Mouse (Mus musculus): ENCODE data around the gene Cyb561a3. TPM values are rescaled to one million over a fixed set of nuclear protein-coding genes. Genes with fewer than 3 reads are reported as not detected.

The Cyb561a3 gene
- polyA plus RNA-seq, 1 experiment, result 113 TPM

- H3K4me1 ChIP-seq (ENCODE audit: control insufficient read depth, insufficient read depth, low read length), result no peaks in the 10 kb centered on the region
- DNase-seq, result no peak
- H3K4me3 ChIP-seq (replicated peaks; ENCODE audit: extremely low read depth, low read depth, low read length), result no peak overlapping the region
- no peak for TF ChIP-seq POLR2A (IDR thresholded peaks at IDR 0.05; ENCODE audit: borderline replicate concordance, extremely low read depth, low read depth, low read length)
- TF ChIP-seq CTCF (IDR thresholded peaks at IDR 0.05; ENCODE audit: insufficient read depth, low read length), result no peak
- 84% methylated on average over 8 of the region's 8 CpGs for WGBS
Observed at GRCm38 (mm10) chr19:10587231-10587630, 10.3 kb downstream of the Cyb561a3 start.

- 65% methylated on average over 5 of the region's 5 CpGs for WGBS
- no peak for TF ChIP-seq CTCF (IDR thresholded peaks at IDR 0.05; ENCODE audit: insufficient read depth, low read length)
- TF ChIP-seq POLR2A (IDR thresholded peaks at IDR 0.05; ENCODE audit: borderline replicate concordance, extremely low read depth, low read depth, low read length), result no peak
- Histone ChIP-seq H3K4me1 (ENCODE audit: control insufficient read depth, insufficient read depth, low read length) (no peaks in the 10 kb centered on the region), H3K4me3 (replicated peaks; ENCODE audit: extremely low read depth, low read depth, low read length) (no peak overlapping the region)
- DNase-seq, result no peak
Observed at GRCm38 (mm10) chr19:10589127-10589857, 12.3 kb downstream of the Cyb561a3 start.

GRCm38 (mm10) chr19:10590301-10590700, 13.3 kb downstream of the Cyb561a3 start:
- 67% methylated on average over 3 of the region's 3 CpGs for WGBS
- Histone ChIP-seq H3K4me1 (ENCODE audit: control insufficient read depth, insufficient read depth, low read length) (no peaks in the 10 kb centered on the region), H3K4me3 (replicated peaks; ENCODE audit: extremely low read depth, low read depth, low read length) (no peak overlapping the region)
- TF ChIP-seq POLR2A (IDR thresholded peaks at IDR 0.05; ENCODE audit: borderline replicate concordance, extremely low read depth, low read depth, low read length) (no peak), CTCF (IDR thresholded peaks at IDR 0.05; ENCODE audit: insufficient read depth, low read length) (no peak)
- DNase-seq, result no peak

- no peak for DNase-seq
- H3K4me1 ChIP-seq (ENCODE audit: control insufficient read depth, insufficient read depth, low read length), result no peaks in the 10 kb centered on the region
- 95% methylated on average over 6 of the region's 6 CpGs for WGBS
- no peak overlapping the region for H3K4me3 ChIP-seq (replicated peaks; ENCODE audit: extremely low read depth, low read depth, low read length)
- no peak for TF ChIP-seq CTCF (IDR thresholded peaks at IDR 0.05; ENCODE audit: insufficient read depth, low read length)
Observed at GRCm38 (mm10) chr19:10591659-10592377, 14.8 kb downstream of the Cyb561a3 start.

- TF ChIP-seq CTCF (IDR thresholded peaks at IDR 0.05; ENCODE audit: insufficient read depth, low read length) (0 out of 2 replicates have a peak, but pooled peaks have one; percentile 16), POLR2A (IDR thresholded peaks at IDR 0.05; ENCODE audit: borderline replicate concordance, extremely low read depth, low read depth, low read length) (no peak)
- no peak for DNase-seq
- 36% methylated on average over 3 of the region's 3 CpGs for WGBS
- peaks cover 7% of the 10 kb centered on the region; the same call in 1 of the 2 replicates for H3K4me1 ChIP-seq (ENCODE audit: control insufficient read depth, insufficient read depth, low read length)
- H3K4me3 ChIP-seq (replicated peaks; ENCODE audit: extremely low read depth, low read depth, low read length), result no peak overlapping the region
Observed at GRCm38 (mm10) chr19:10598188-10598587, 21.2 kb downstream of the Cyb561a3 start.

- no peak for DNase-seq
- 87% methylated on average over 2 of the region's 2 CpGs for WGBS
- H3K4me3 ChIP-seq (replicated peaks; ENCODE audit: extremely low read depth, low read depth, low read length), result no peak overlapping the region
- no peak for TF ChIP-seq CTCF (IDR thresholded peaks at IDR 0.05; ENCODE audit: insufficient read depth, low read length)
- TF ChIP-seq POLR2A (IDR thresholded peaks at IDR 0.05; ENCODE audit: borderline replicate concordance, extremely low read depth, low read depth, low read length), result no peak
- H3K4me1 ChIP-seq (ENCODE audit: control insufficient read depth, insufficient read depth, low read length), result peaks cover 8% of the 10 kb centered on the region
Observed at GRCm38 (mm10) chr19:10599648-10600047, 22.7 kb downstream of the Cyb561a3 start.

GRCm38 (mm10) chr19:10602247-10602769, 25.3 kb downstream of the Cyb561a3 start:
- Histone ChIP-seq H3K4me1 (ENCODE audit: control insufficient read depth, insufficient read depth, low read length) (peaks cover 10% of the 10 kb centered on the region), H3K4me3 (replicated peaks; ENCODE audit: extremely low read depth, low read depth, low read length) (peak overlapping the region; percentile 51)
- WGBS, result 3% methylated on average over 6 of the region's 6 CpGs
- TF ChIP-seq CTCF (IDR thresholded peaks at IDR 0.05; ENCODE audit: insufficient read depth, low read length) (no peak), POLR2A (IDR thresholded peaks at IDR 0.05; ENCODE audit: borderline replicate concordance, extremely low read depth, low read depth, low read length) (no peak)
- no peak for DNase-seq

DNA sequence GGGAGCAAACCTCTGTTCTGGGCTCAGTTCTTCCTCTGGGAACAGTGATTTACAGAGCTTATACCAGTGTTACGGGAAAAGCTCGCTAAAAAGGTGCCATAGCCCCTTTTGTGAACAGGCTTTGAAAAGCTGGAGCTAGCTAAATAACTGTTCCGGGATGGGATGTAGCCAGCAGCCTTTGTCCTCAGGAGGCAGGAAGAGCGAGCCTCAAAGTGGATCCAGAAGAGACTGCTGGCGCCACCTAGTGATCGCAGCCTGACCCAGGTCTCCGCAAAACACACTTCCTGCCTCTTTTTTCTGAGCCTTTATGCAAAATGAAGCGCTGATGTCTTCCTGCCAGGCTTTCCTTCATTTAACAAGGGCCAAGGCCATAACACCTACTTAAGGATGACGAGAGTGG, 25.8 kb downstream of the Cyb561a3 start:
- Histone ChIP-seq H3K4me1 (ENCODE audit: control insufficient read depth, insufficient read depth, low read length) (peaks cover 10% of the 10 kb centered on the region), H3K4me3 (replicated peaks; ENCODE audit: extremely low read depth, low read depth, low read length) (peak overlapping the region; percentile 51)
- DNase-seq, result peak; percentile 86
- peak; percentile 87 for TF ChIP-seq CTCF (IDR thresholded peaks at IDR 0.05; ENCODE audit: insufficient read depth, low read length)
- peak; percentile 70; the same call in 1 of the 2 replicates for TF ChIP-seq POLR2A (IDR thresholded peaks at IDR 0.05; ENCODE audit: borderline replicate concordance, extremely low read depth, low read depth, low read length)
- under 1% methylated on average over 9 of the region's 9 CpGs for WGBS

DNA sequence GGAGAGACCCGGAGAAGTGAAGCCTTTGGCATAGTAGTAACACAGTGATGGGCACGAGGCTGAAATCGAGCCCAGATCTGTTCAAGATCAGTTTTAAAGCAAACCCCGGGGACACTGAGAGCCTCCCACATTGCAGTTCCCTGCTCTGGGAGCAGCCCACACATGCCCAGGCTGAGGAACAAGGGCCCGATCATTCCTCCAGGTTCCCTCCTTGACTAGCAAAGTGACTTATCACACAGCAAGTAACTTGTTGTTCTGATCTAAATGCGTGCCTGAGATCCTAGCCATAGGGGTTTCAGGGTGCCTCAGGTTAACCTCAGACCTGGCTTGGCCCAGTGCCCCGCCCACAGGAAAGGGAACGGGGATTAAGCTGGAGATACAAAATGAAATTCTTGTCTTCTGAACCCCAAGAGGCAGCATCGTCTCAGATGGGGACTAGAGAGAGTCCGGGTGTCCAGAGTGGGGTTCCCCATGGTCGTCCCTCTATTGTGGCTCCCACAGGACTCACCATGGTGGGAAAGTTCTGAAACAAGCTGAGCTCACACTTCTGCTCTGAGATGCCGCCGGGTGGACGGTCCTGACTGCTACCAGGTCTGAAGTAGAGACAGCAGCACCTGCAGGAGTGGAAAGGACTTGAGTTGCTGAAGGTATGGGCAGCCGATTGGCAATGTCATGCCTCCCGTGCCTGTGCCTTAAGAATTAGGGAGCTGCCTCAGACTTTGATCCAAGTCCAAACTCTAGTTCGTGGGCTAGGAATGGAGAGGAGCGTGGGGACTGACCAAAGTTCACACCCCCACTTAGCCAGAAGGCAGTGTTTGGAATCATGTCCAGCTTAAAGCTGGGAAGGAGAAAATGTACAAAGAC, 26.9 kb downstream of the Cyb561a3 start:
- peaks cover 10% of the 10 kb centered on the region for H3K4me1 ChIP-seq (ENCODE audit: control insufficient read depth, insufficient read depth, low read length)
- 80% methylated on average over 18 of the region's 18 CpGs for WGBS
- DNase-seq, result no peak
- TF ChIP-seq POLR2A (IDR thresholded peaks at IDR 0.05; ENCODE audit: borderline replicate concordance, extremely low read depth, low read depth, low read length) (no peak), CTCF (IDR thresholded peaks at IDR 0.05; ENCODE audit: insufficient read depth, low read length) (no peak)
- H3K4me3 ChIP-seq (replicated peaks; ENCODE audit: extremely low read depth, low read depth, low read length), result no peak overlapping the region

All from lung, adult 2 months (tissue).